Mouse (Mus musculus) heart, postnatal 0 days (tissue): ENCODE results near the gene Fmn2.

Experiments
- CTCF ChIP-seq: IDR thresholded peaks from 2 replicates; pipeline ENCODE4 v1.5.1; 2016; ENCODE audit warnings: antibody characterized with exemption, control low read depth, low read depth
- EP300 ChIP-seq: IDR thresholded peaks from 2 replicates; pipeline ENCODE4 v1.6.1; 2016; ENCODE audit warnings: antibody characterized with exemption, low read depth

DNA sequence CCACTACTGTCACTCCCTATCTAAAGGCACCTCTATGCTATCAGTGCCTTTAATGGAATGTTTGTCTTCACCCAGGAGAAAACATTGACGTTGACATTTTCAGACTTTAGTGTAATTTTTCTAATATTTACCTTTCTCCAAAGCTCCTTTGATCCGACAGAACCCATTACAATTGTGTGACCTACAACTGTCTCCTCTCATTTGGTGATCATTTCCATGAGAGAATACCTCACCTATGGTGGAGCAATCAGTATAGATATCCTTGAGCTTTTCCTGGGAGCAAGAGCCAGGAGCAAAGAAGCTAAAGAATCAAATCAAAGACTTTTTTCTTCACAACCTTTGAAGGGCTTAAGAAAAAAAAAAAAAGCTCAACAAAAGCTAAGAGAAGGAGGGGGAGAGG, 354.6 kb downstream of the Fmn2 start:
- TF ChIP-seq CTCF = no peak
- TF ChIP-seq EP300 = no peak
